Mouse (Mus musculus) embryo, embryonic 9.5 days (tissue): Measurements from ENCODE around the gene Ppfibp1.

Source experiments
- DNase-seq: peaks from one replicate; pipeline ENCODE4 v3.0.0-alpha.2; 2017; ENCODE audit errors: extremely low spot score

Gene Ppfibp1

DNA sequence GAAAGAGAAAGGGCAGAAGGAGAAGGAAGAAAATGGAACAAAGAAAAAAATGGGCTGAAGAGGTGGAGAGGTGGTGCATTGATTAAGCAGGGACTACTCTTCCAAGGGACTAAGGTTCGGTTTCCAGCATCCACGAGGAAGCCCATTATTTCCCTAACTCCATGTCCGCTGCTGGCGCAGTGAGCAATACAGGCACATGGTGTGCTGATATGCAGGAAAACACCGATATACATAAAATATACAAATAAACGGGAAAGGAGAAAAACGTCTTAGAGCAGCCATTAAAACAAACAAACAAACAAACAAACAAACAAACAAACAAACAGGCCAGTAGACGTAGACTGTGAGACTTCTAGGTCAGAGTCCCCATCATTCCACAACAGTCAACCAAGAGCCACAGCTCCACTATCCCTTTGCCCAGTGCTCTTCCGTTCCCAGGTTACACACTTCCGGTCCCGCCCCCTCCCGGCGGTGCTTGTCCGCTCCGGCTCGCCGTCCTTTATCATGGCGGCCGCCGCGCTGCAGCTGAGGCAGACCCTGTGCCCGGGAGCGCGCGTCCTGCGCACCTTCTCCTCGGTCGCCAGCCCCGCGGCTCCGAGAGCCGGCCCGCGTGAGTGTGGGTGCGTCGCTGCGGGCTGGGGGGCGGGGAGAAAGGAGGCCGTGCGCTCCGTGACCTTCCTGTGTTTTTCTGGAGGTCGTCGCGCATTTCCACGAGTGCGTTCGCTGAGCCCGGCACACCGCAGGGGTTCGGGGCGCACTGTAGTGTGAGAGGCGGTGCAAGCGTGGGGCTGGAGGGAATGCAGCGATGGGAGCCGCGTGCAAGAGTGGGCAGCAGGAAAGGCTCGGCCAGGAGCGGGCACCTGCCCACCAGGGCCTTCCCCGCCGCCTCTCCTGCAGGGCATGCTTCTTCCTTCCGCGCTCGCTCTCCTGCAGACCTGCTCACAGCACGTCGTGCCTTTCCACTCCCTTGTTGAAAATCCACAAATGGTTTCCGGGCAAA lies 154.3 kb downstream of the Ppfibp1 start, which contains the start of gene Mrps35:
Gene Mrps35, plus strand, starts transcription at position 474 of the 1,000 bp plus-strand sequence.
- DNase-seq = peak; percentile 90

DNA sequence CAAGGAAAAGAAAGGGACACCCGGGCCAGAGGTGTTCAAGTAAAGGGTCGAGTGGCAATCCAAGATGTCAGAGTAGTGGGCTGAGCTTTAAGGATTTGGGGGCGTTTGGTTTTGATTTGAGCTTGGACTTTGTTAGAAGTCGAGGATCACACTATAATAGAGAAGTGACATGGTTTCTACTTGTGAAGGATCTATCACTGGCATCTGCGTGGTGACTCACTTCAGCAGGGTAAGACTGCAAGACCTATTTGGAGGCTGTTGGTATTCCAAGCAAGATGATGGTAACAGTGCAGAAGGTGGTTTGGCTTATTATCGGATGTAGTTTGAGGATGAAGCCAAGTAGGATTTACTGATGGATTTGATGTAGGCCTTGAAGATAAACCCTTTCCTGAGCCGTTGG lies 155.3 kb downstream of the Ppfibp1 start:
- DNase-seq = peak; percentile 1

DNA sequence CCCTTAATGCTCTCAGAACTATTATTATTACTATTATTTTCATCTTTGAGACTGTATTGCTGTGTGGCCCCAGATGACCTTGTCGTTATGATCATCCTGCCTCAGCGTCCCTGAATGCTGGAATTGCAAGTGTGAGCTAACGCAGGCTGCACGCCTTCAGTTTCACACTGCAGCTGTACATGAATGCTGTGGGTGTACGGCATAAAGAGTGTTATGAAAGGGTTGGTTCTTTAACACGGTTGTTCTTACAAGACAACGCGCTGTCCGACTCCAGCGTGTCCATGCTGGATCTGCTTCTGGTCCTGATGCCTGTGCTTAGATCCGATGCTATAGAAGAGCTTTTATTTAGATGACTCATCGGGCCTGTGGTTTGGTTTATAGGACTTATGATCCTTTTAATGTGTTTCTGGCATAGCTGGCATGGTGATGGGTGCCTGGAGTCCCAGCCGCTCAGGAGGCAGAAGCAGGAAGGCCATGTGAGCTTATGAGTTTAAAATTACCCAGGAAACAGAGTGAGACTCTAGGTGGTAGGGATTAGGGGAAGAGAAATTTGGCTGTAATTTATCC lies 161.0 kb downstream of the Ppfibp1 start:
- DNase-seq = no peak

DNA sequence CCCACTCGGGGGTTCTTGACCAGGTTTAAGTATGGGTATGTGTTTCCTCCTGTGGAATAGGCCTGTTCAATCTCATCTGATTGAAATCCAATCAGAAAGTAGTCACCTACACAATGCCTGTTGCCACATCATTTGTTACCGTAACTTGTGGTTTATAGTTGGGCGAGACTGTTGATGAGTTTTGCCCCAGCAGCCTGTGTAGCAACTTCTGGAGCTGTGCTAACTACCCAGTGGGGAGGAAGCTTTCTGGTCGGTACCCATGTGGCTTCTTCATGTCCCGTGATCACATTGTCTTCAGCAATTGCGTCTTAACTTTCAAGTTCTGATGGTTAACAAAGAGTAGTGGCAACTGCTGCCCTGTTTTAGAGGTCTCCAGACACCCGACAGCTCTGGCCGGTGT lies 163.4 kb downstream of the Ppfibp1 start:
- DNase-seq = no peak

DNA sequence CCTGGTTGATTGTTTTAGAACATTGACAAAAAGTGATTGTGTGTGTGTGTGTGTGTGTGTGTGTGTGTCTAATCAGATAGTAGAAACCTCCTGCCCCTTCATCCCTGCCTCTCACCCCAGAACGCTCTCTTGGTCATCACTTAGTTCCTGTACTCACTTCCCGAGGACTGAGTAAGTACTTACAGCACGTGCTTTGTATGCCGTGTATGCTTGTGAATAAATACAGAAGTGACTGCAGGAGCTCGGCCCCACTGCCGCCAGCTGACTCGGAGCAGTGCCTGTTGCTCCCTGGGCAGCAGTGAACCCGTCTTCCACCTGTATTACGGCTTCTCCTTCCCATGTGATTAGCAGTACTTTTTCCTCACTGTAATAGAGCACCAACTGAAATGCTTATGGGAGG lies 164.2 kb downstream of the Ppfibp1 start:
- no peak for DNase-seq

DNA sequence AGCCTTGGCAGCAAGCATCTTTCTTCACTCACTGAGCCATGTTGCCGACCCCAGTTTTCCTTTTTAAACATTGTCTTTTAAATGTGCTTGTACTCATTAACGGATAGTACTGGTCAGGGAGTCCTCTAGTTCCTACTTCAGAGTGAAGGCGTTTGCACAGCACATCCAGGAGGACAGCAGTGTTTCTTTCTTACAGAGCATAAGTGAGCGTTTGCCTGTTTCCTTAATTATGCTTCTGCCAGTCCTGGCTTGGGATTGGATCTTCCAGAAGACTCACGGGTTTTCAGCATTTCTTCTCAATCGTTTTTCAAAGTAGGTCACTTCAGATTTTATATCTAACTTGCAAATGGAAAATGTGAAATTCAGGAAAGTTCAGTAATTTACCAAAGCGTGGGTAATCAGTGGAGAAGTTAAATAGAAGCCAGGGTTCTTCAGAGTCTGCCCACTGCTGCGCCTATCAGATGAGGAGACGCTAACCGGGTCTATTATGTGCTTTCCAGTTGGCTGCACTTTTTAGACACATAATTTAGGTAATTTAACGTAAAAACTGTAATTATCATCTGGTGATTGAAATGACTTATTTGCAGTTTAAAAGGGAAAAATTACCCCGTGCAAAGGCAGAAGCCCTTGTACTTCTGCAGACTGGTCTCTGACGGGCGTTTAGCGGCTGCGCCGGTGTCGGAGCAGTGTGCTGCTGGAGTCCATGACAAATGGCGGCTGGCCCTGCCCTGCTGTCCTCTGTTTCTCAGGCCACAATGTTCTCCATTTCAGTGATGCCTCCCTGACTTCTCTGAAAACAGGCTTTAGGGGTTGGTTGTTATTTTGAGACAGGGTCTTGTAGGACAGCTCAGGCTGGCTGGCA lies 165.7 kb downstream of the Ppfibp1 start:
- no peak for DNase-seq

DNA sequence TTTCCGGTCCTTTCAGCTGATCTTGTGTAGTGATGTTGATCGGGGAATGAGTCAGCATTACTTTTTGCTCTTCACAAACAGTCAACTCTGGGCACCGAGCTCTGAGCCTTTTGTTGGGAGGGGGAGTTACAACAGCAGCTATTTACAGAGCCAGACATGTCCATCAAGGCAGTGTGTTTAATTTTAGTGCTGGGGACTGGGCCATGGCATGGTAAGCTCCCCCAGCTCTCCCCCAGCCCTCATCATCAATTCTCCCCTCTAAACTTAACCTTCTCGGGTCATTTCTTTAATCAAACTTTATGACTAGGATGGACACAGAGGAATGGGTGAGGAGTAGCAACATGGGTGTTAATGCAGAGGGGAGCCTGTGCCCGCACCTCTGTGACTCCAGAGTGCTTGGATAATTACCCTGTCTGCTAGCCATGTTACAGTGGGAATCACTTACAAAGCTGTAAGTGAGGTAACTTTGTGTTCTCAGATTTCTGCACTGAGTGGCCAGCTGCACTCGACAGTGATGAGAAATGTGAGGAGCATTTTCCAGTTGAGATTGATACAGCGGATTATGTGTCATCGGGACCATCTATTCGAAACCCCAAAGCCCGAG lies 167.2 kb downstream of the Ppfibp1 start:
- no peak for DNase-seq

DNA sequence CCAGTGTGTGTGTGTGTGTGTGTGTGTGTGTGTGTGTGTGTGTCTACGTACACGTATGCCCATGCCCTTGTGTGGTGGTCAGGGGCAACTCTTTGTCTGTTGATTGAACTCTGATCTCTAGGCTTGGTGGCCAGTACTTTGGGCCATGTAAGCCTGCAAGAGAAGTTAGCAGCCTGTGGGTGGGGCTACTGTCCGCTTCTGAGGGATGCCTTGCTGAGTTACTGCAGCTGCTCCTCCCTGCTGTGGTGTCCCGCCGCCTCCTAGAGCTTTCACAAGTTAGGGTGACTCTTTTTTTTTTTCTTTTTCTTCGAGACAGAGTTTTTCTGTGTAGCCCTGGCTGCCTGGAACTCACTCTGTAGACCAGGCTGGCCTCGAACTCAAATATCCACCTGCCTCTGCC lies 171.0 kb downstream of the Ppfibp1 start:
- no peak for DNase-seq

DNA sequence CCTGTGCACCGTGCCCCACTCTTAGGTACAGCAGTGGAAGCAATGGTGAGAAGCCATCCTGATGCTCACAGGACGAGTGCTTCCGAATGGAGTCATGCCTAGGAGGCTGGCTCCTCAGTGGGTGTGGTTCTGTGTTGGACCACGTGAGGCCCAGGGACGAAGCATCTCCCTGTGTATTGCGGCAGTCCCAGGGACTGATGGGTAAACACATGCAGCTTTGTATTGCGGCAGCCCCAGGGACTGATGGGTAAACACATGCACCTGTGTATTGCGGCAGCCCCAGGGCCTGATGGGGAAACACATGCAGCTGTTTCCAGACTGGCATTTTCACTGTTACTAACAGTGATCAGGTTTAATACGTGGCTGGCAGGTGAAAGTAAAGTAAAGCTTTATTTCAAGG lies 173.3 kb downstream of the Ppfibp1 start:
- no peak for DNase-seq

DNA sequence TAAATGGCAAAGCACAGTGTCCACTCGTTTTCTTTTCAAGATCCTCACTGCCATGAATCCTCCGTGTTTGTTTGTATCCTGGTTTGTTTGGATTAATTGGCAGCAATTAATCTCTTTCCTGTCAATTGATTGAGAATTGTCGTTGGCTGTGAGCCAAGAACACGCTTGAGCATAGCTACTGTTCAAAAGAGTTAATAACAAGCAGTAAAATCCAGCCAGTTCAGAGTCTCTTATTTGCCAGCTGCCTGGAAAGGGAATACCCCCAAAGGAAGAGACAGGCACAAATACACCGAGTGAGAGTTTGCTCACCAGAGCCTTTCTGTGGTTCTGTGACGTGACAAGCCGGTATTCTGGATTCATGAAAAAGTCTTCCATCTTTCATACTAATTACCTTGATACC lies 173.7 kb downstream of the Ppfibp1 start:
- no peak for DNase-seq

DNA sequence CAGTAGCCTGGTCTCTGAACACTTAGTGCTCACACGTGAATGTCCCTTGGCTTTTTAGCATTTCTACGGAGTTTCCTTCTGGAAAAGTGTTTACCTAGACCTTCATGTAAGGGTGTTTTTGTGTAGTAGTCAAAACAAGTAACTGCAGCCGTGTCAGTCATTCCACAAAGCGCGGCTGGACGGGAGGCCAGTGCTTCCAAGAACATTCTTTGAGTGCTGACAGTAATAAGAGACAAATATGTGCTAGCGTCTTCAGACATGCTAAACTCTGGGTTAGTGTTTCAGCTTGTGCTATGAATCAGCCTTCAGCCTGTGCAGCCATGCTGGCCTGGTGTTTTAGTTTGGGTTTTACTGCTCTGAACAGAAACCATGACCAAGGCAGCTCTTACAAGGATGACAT lies 174.4 kb downstream of the Ppfibp1 start:
- DNase-seq = no peak

DNA sequence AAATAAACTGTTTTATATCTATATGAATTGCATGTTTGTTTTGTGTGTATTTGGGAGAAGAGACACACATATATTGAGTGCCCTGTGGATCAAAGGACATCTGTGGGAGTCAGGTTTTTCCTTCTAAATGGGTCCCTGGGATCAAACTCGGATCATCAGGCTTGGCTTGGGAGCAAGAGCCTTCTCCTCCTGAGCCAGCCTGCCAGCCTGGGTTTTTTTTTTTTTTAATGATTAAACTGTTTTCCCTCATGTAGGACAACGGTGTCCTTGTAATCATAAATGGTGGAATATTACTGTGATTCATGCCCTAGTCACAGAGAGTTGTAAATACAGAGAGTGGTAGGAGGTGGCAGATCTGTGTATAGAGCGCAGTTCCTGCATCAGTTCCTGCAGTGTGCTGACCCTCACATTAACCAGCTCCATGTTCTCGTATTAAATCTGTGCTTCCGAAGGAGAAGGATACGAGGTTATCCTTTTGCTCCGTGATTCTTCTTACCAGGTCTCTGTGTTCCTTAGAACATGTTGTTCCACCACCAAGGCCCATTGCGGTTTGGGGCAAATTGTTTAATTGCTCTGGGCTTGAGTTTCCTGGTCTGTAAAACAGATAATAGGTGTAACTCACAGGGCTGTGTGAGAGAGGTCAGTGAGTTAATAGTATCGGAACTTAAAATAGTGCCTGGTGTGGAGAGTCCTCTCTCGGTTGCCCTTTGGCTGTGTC lies 176.1 kb downstream of the Ppfibp1 start:
- DNase-seq = no peak

DNA sequence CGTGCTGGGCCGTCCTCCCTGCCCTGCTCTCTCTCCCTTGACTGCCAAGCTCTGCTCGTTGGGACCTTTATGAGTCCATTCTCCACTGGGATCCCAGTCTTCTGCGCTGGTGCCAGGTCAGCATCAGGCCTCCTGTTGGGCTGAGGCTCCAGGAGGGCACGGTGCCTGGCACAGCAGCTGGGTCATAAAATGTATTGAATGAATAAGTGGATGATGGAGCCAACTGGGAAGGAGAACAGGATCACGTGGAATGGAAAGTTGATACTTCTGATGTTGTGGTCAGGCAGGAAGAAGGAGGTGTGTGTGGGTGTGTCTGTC lies 176.6 kb downstream of the Ppfibp1 start:
- DNase-seq = no peak

DNA sequence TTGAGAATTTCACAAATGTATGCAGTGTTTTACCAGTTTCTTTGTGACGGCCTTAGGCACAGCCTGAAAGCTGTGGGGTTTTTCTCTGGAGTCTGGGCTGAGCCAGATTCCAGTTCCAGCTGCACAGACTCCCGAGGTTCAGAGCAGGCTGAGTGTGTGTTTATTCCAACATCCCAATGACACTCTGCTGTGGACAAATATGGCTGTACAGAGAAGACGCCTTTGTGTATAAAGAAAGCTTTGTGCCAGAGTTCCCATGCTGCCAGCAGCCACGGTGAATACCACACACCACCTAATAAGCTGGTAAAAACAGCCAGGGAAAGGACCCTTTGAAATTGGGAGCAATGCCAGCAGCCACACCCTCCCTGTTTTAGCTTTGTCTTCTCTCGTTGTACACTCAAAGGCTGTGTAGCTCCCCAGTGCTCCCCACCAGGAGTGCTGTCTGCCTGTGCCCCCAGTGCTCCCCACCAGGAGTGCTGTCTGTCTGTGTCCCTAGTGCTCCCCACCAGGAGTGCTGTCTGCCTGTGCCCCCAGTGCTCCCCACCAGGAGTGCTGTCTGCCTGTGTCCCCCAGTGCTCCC lies 187.6 kb downstream of the Ppfibp1 start:
- no peak for DNase-seq

DNA sequence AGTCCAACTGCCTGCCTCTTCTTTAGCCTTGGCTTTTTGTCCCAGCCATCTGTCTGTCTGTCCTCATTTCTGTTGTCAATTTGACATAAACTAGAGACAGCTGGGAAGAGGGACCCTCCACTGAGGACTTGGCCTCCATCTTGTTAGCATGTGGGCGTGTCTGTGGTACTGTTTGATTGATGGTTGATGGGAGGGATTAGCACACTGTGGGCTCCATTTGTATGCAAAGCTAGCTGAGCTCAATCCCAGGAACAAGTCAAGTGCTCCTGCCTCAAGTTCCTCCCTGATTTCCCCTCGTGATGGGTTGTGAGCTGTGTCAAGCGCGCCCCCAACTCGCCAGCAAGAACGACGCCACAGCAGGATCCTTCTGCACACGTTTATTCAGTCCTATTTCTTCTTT lies 188.6 kb downstream of the Ppfibp1 start:
- DNase-seq = no peak

DNA sequence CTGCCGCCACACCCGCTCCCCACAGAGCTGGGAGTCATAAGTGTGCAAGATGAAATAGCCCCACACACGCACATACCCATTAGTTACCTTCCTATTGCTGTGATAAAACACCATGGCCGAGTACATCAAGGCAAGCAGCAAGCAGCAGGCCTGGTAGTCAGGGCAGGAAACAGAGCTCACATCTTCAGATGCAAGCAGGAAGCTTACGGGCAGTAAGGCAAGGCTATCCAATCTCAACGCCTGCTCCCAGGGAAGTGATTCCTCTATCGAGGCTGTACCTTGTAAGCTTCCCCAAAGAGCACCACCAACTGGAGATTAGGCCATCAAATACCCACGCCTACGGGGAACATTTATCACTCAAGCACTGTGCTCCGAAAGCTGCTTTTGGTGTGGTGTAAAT lies 191.6 kb downstream of the Ppfibp1 start:
- no peak for DNase-seq
